Mouse (Mus musculus) midbrain, embryonic 11.5 days (tissue): ENCODE results near the gene Gli3. TPM values are rescaled to one million over a fixed set of nuclear protein-coding genes. Genes with fewer than 3 reads are reported as not detected.

ENCODE experiments used
- ATAC-seq: fragments of 200-750 bp; cut with Nextera tagmentation; 2 replicates; pipeline ENCODE4 v1.8.0; 2017; ENCODE audit warnings: moderate TSS enrichment, moderate library complexity; ENCODE audit not compliant: low FRiP score
- DNase-seq: peaks from one replicate; pipeline ENCODE4 v3.0.0; 2015; ENCODE audit warnings: low spot score; ENCODE audit errors: missing footprints
- H3K27ac ChIP-seq: fragments of 300-500 bp; sonication (generic); 2 replicates; pipeline ENCODE4 v1.5.1; 2014; ENCODE audit warnings: low read depth, low read length
- H3K27me3 ChIP-seq: fragments of 300-500 bp; sonication (generic); 2 replicates; pipeline ENCODE4 v1.6.1; 2014; ENCODE audit warnings: mild to moderate bottlenecking, low read length, moderate library complexity, mixed read lengths; ENCODE audit not compliant: control insufficient read depth, insufficient read depth
- H3K36me3 ChIP-seq: fragments of 300-500 bp; sonication (generic); 2 replicates; pipeline ENCODE4 v1.6.1; 2014; ENCODE audit warnings: mild to moderate bottlenecking, low read length, moderate library complexity, mixed read lengths; ENCODE audit not compliant: control insufficient read depth, insufficient read depth
- H3K4me1 ChIP-seq: fragments of 300-500 bp; sonication (generic); 2 replicates; pipeline ENCODE4 v1.6.1; 2014; ENCODE audit warnings: low read length; ENCODE audit not compliant: control insufficient read depth, insufficient read depth
- H3K4me2 ChIP-seq: fragments of 300-500 bp; sonication (generic); 2 replicates; pipeline ENCODE4 v1.6.1; 2014; ENCODE audit warnings: mild to moderate bottlenecking, moderate library complexity
- H3K4me3 ChIP-seq: fragments of 300-500 bp; sonication (generic); 2 replicates; pipeline ENCODE4 v1.5.1; 2014; ENCODE audit warnings: low read depth, low read length
- H3K9ac ChIP-seq: fragments of 300-500 bp; sonication (generic); 2 replicates; pipeline ENCODE4 v1.6.1; 2014; ENCODE audit warnings: low read length
- H3K9me3 ChIP-seq: fragments of 300-500 bp; sonication (generic); 2 replicates; pipeline ENCODE4 v1.6.1; 2016; ENCODE audit warnings: low read length; ENCODE audit not compliant: control insufficient read depth
- WGBS: fragments of 180-500 bp; shearing (Covaris S2); extraction: QIAGEN DNeasy Blood & Tissue Kit; methylation state at CpG from one replicate; pipeline ENCODE4 v1.1.7; 2014; 5-methylcytosine and 5-hydroxymethylcytosine counted together
- polyA plus RNA-seq: library from polyadenylated mRNA; unstranded; fragments of >200 nt; fragmentation: Nextera tagmentation; extraction: Ambion mirVana; gene quantifications from 2 replicates; pipeline ENCODE4 v1.2.1, GENCODE M21; 2014

The Gli3 gene
- polyA plus RNA-seq, 1 experiment from 2014 or later: 41.5 TPM

GRCm38 (mm10) chr13:15699116-15699515, 236.1 kb downstream of the Gli3 start:
- Histone ChIP-seq H3K36me3 (no peaks in the 10 kb centered on the region), H3K27me3 (no peaks in the 10 kb centered on the region), H3K4me1 (no peaks in the 10 kb centered on the region), H3K27ac (no peak overlapping the region), H3K4me2 (no peak overlapping the region), H3K4me3 (no peak overlapping the region), H3K9ac (no peak overlapping the region), H3K9me3 (no peaks in the 10 kb centered on the region)
- DNase-seq: no peak
- 93% methylated on average over 6 of the region's 6 CpGs for WGBS
- ATAC-seq: no peak

GRCm38 (mm10) chr13:15704669-15705068, 241.6 kb downstream of the Gli3 start:
- H3K27me3 ChIP-seq: no peaks in the 10 kb centered on the region; the same call in 1 of the 2 replicates
- 72% methylated on average over 8 of the region's 8 CpGs for WGBS
- no peak for DNase-seq
- no peak overlapping the region for H3K27ac ChIP-seq
- H3K9me3 ChIP-seq: no peaks in the 10 kb centered on the region
- no peak overlapping the region for H3K9ac ChIP-seq
- H3K4me3 ChIP-seq: no peak overlapping the region
- no peak overlapping the region for H3K4me2 ChIP-seq
- no peak for ATAC-seq
- no peaks in the 10 kb centered on the region for H3K36me3 ChIP-seq
- H3K4me1 ChIP-seq: peaks cover 19% of the 10 kb centered on the region

- Histone ChIP-seq H3K4me3 (no peak overlapping the region), H3K36me3 (no peaks in the 10 kb centered on the region), H3K9ac (no peak overlapping the region), H3K27ac (peak overlapping the region; percentile 10; the same call in 1 of the 2 replicates), H3K27me3 (peaks cover 7% of the 10 kb centered on the region), H3K4me1 (peaks cover 19% of the 10 kb centered on the region), H3K9me3 (no peaks in the 10 kb centered on the region), H3K4me2 (no peak overlapping the region)
- ATAC-seq: peak; percentile 71
- WGBS: 25% methylated on average over 4 of the region's 4 CpGs
- no peak for DNase-seq
Observed at GRCm38 (mm10) chr13:15707481-15707881, 244.4 kb downstream of the Gli3 start.

- ATAC-seq: 0 out of 2 replicates have a peak, but pooled peaks have one; percentile 4
- Histone ChIP-seq H3K27ac (peak overlapping the region; percentile 59), H3K27me3 (peaks cover 18% of the 10 kb centered on the region), H3K4me1 (peaks cover 22% of the 10 kb centered on the region), H3K9me3 (no peaks in the 10 kb centered on the region), H3K36me3 (no peaks in the 10 kb centered on the region), H3K9ac (no peak overlapping the region), H3K4me3 (no peak overlapping the region), H3K4me2 (no peak overlapping the region)
- DNase-seq: peak; percentile 85
- 73% methylated on average over 7 of the region's 7 CpGs for WGBS
Observed at GRCm38 (mm10) chr13:15713486-15713885, 250.5 kb downstream of the Gli3 start.

GRCm38 (mm10) chr13:15714331-15714725, 251.3 kb downstream of the Gli3 start:
- 22% methylated on average over 4 of the region's 4 CpGs for WGBS
- Histone ChIP-seq H3K4me2 (no peak overlapping the region), H3K27ac (no peak overlapping the region; the same call in 1 of the 2 replicates), H3K4me1 (peaks cover 22% of the 10 kb centered on the region), H3K9me3 (no peaks in the 10 kb centered on the region), H3K4me3 (no peak overlapping the region), H3K36me3 (no peaks in the 10 kb centered on the region), H3K9ac (no peak overlapping the region), H3K27me3 (peaks cover 20% of the 10 kb centered on the region)
- DNase-seq (peak; percentile 89), ATAC-seq (peak; percentile 83)

GRCm38 (mm10) chr13:15714726-15715437, 251.8 kb downstream of the Gli3 start:
- Histone ChIP-seq H3K27ac (peak overlapping the region; percentile 84), H3K4me3 (no peak overlapping the region), H3K4me2 (no peak overlapping the region; the same call in 1 of the 2 replicates), H3K9me3 (no peaks in the 10 kb centered on the region), H3K9ac (no peak overlapping the region), H3K4me1 (peaks cover 22% of the 10 kb centered on the region), H3K27me3 (peaks cover 20% of the 10 kb centered on the region), H3K36me3 (no peaks in the 10 kb centered on the region)
- ATAC-seq (peak; percentile 77), DNase-seq (peak; percentile 94)
- 14% methylated on average over 8 of the region's 8 CpGs for WGBS

- ATAC-seq (no peak), DNase-seq (peak; percentile 17)
- Histone ChIP-seq H3K4me1 (no peaks in the 10 kb centered on the region), H3K4me2 (no peak overlapping the region), H3K36me3 (peaks cover 26% of the 10 kb centered on the region), H3K9me3 (no peaks in the 10 kb centered on the region), H3K27ac (no peak overlapping the region), H3K9ac (no peak overlapping the region), H3K27me3 (peaks cover 13% of the 10 kb centered on the region; the same call in 1 of the 2 replicates), H3K4me3 (no peak overlapping the region)
- 89% methylated on average over 1 of the region's 1 CpGs for WGBS
Observed at GRCm38 (mm10) chr13:15721446-15721845, 258.4 kb downstream of the Gli3 start.

- Histone ChIP-seq H3K4me3 (no peak overlapping the region), H3K36me3 (peaks cover 29% of the 10 kb centered on the region), H3K27me3 (peaks cover 11% of the 10 kb centered on the region; the same call in 1 of the 2 replicates), H3K9me3 (no peaks in the 10 kb centered on the region), H3K9ac (no peak overlapping the region), H3K27ac (no peak overlapping the region), H3K4me2 (no peak overlapping the region), H3K4me1 (no peaks in the 10 kb centered on the region)
- WGBS: 92% methylated on average over 1 of the region's 1 CpGs
- ATAC-seq: no peak
- DNase-seq: peak; percentile 76
Observed at GRCm38 (mm10) chr13:15722766-15723379, 259.8 kb downstream of the Gli3 start.

GRCm38 (mm10) chr13:15724723-15725122, 261.7 kb downstream of the Gli3 start:
- H3K9ac ChIP-seq: no peak overlapping the region
- 0 out of 2 replicates have a peak, but pooled peaks have one; percentile 45 for ATAC-seq
- WGBS: 97% methylated on average over 10 of the region's 10 CpGs

More at GRCm38 (mm10) chr13:15724723-15725122, 261.7 kb downstream of the Gli3 start:
- Histone ChIP-seq H3K4me3 (no peak overlapping the region), H3K27me3 (peaks cover 5% of the 10 kb centered on the region; the same call in 1 of the 2 replicates), H3K9me3 (peaks cover 2% of the 10 kb centered on the region; the same call in 1 of the 2 replicates), H3K4me2 (no peak overlapping the region), H3K4me1 (no peaks in the 10 kb centered on the region), H3K36me3 (peaks cover 36% of the 10 kb centered on the region), H3K27ac (no peak overlapping the region)
- DNase-seq: peak; percentile 47
